Mouse (Mus musculus) forebrain, embryonic 14.5 days (tissue): Measurements from ENCODE around the gene Polr3b. TPM values are rescaled to one million over a fixed set of nuclear protein-coding genes. Genes with fewer than 3 reads are reported as not detected.

ENCODE experiments used
- ATAC-seq: fragments of 200-750 bp; cut with Nextera tagmentation; 2 replicates; pipeline ENCODE4 v1.8.0; 2017; ENCODE audit warnings: mild to moderate bottlenecking, moderate library complexity
- DNase-seq: peaks from one replicate; pipeline ENCODE4 v3.0.0-alpha.2; 2015; ENCODE audit warnings: low spot score
- H3K27ac ChIP-seq: fragments of 300-500 bp; sonication (generic); 2 replicates; pipeline ENCODE4 v1.5.1; 2014; ENCODE audit warnings: low read depth, mild to moderate bottlenecking, control low read depth, low read length, moderate library complexity
- H3K27me3 ChIP-seq: fragments of 300-500 bp; sonication (generic); replicated peaks from 2 replicates; pipeline ENCODE4 v1.6.1; 2014; ENCODE audit warnings: low read length, control low read depth, mixed read lengths; ENCODE audit not compliant: control insufficient read depth, insufficient read depth
- H3K36me3 ChIP-seq: fragments of 300-500 bp; sonication (generic); 2 replicates; pipeline ENCODE4 v1.6.1; 2014; ENCODE audit warnings: low read length, control low read depth; ENCODE audit not compliant: control insufficient read depth, insufficient read depth
- H3K4me1 ChIP-seq: fragments of 300-500 bp; sonication (generic); 2 replicates; pipeline ENCODE4 v1.6.1; 2014; ENCODE audit warnings: antibody characterized with exemption, low read length, control low read depth; ENCODE audit not compliant: control insufficient read depth, insufficient read depth
- H3K4me2 ChIP-seq: fragments of 300-500 bp; sonication (generic); 2 replicates; pipeline ENCODE4 v1.6.1; 2014; ENCODE audit warnings: mild to moderate bottlenecking, control low read depth, low read length
- H3K4me3 ChIP-seq: fragments of 300-500 bp; sonication (generic); 2 replicates; pipeline ENCODE4 v1.5.1; 2014; ENCODE audit warnings: low read depth, low read length, control low read depth
- H3K9ac ChIP-seq: fragments of 300-500 bp; sonication (generic); 2 replicates; pipeline ENCODE4 v1.6.1; 2014; ENCODE audit warnings: mild to moderate bottlenecking, low read length, control low read depth, moderate library complexity
- H3K9me3 ChIP-seq: fragments of 300-500 bp; sonication (generic); replicated peaks from 2 replicates; pipeline ENCODE4 v1.6.1; 2016; ENCODE audit warnings: low read length, control low read depth, mixed read lengths; ENCODE audit not compliant: control insufficient read depth
- WGBS: fragments of 180-500 bp; shearing (Covaris S2); extraction: QIAGEN DNeasy Blood & Tissue Kit; methylation state at CpG from one replicate; pipeline ENCODE4 v1.1.7; 2014; 5-methylcytosine and 5-hydroxymethylcytosine counted together
- polyA plus RNA-seq: library from polyadenylated mRNA; unstranded; fragments of >200 nt; fragmentation: Nextera tagmentation; extraction: Ambion mirVana; gene quantifications from 2 replicates; pipeline ENCODE4 v1.2.1, GENCODE M21; 2014

The Polr3b gene
- polyA plus RNA-seq, 1 experiment from 2014 or later = 12.6 TPM

DNA sequence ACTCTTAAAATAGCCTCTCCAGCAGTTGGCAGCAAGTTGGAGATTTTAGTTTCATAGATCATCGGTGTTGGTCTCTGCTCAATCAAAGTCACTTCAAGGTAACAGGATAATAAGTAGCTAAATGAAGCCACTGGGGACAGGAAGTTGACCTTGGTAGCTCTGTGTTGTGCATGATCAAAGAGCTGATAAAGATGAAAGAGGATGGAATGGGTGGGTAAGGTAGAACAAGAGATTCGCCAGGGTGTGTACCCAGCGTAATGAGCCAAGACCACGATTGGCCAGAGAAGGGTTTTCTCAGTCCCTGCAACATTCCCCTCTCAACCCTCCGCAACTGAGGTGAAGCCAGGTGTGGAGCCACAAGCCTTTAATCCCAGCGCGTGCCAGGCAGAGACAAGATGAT lies 83.1 kb downstream of the Polr3b start:
- H3K4me2 ChIP-seq = no peak overlapping the region
- DNase-seq = no peak
- H3K36me3 ChIP-seq = peaks cover 12% of the 10 kb centered on the region; the same call in 1 of the 2 replicates
- H3K9me3 ChIP-seq = no peaks in the 10 kb centered on the region
- 94% methylated on average over 7 of the region's 7 CpGs for WGBS
- no peaks in the 10 kb centered on the region for H3K27me3 ChIP-seq
- no peak overlapping the region for H3K4me3 ChIP-seq
- no peak for ATAC-seq
- H3K27ac ChIP-seq = no peak overlapping the region
- peaks cover 16% of the 10 kb centered on the region for H3K4me1 ChIP-seq
- H3K9ac ChIP-seq = no peak overlapping the region

DNA sequence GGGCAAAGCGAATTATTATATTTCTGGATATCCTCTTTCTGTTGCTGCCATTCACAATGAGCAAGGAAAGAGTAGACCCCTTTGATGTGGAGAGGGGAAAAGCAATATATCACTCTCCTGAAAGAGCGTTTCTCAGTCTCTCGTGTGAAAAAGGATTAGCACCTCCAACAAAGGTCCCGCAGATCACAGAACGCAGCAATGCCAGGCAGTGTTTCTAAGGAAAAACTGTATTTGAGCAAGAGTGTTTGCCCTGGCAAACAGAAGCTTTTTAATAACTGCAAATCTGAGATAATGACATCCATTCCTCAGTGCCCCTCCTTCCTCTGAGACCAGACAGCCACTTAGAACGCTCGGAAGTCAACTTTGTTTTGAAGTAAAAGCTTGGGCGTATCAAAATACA lies 84.5 kb downstream of the Polr3b start:
- H3K27me3 ChIP-seq = no peaks in the 10 kb centered on the region
- DNase-seq (no peak), ATAC-seq (no peak)
- H3K36me3 ChIP-seq = 0 out of 2 replicates have a peak, but pooled peaks cover 7% of the 10 kb centered on the region
- H3K4me3 ChIP-seq = no peak overlapping the region
- H3K9ac ChIP-seq = no peak overlapping the region
- H3K27ac ChIP-seq = no peak overlapping the region
- H3K4me1 ChIP-seq = peaks cover 18% of the 10 kb centered on the region
- H3K4me2 ChIP-seq = no peak overlapping the region
- 34% methylated on average over 8 of the region's 8 CpGs for WGBS
- H3K9me3 ChIP-seq = no peaks in the 10 kb centered on the region

DNA sequence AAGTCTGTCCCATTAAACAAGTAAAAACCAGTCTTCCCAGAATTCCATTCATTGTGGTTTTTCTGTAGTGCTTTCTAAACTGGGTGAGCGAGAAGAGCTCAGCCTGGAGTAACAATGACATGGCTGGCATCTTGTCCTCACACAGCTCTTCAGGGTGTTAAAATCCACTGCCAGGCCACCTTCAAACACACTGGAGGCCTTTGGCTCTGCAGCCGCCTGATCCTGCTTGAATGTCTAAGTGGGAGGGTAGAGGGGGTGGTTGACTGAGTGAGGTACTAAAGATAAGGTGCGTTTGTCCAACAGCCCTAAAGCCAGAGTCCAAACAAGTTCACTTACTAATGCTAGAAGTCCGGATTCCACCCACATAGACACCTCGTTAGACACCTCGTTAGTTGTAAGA lies 85.1 kb downstream of the Polr3b start:
- H3K9ac ChIP-seq = no peak overlapping the region
- H3K4me1 ChIP-seq = peaks cover 18% of the 10 kb centered on the region
- no peak overlapping the region for H3K4me2 ChIP-seq
- no peak for ATAC-seq
- 7% methylated on average over 6 of the region's 6 CpGs for WGBS
- H3K36me3 ChIP-seq = 0 out of 2 replicates have a peak, but pooled peaks cover 3% of the 10 kb centered on the region
- H3K9me3 ChIP-seq = no peaks in the 10 kb centered on the region
- H3K27me3 ChIP-seq = no peaks in the 10 kb centered on the region
- peak; percentile 35 for DNase-seq
- no peak overlapping the region for H3K4me3 ChIP-seq
- H3K27ac ChIP-seq = no peak overlapping the region

DNA sequence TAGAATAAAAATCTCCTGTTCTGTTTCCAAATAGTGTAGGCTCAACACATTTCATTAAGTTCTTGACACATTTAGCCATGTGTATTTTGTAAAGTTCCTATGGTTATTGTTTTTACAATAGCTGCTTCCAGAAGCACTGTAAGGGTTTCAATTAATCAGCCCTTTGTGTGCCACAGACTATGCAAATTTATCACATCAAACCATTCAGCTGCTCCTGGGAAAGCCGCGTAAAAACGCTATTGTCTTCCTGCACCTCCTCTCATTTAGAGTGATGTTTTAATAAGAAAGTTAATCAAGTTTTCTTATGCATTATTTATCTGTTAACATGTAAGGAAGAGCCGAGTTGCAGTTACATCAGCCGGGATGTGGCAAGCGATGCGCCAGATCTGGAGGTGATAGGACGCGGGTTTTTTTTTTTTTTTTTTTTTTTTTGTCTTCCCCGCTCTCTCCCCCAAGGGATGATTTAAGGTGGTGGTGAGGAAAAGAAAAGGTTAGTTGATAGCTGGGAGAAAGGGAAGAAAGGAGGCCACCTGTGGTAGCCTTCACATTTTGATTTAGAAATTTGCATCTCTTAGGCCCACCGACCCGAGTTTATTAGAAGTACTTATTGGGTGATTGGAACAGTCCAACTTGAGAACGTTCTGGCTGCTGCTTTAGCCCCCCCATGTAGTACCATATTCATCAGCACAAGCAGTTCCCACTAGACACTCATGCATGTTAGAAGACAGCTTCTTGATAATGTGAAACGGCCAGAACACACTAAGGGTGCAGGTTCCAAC lies 85.8 kb downstream of the Polr3b start:
- no peak overlapping the region for H3K4me3 ChIP-seq
- no peaks in the 10 kb centered on the region for H3K27me3 ChIP-seq
- ATAC-seq (no peak), DNase-seq (peak; percentile 44)
- no peak overlapping the region for H3K4me2 ChIP-seq
- H3K27ac ChIP-seq = no peak overlapping the region
- H3K9ac ChIP-seq = no peak overlapping the region
- H3K36me3 ChIP-seq = no peaks in the 10 kb centered on the region
- 5% methylated on average over 14 of the region's 14 CpGs for WGBS
- H3K4me1 ChIP-seq = peaks cover 18% of the 10 kb centered on the region
- no peaks in the 10 kb centered on the region for H3K9me3 ChIP-seq

DNA sequence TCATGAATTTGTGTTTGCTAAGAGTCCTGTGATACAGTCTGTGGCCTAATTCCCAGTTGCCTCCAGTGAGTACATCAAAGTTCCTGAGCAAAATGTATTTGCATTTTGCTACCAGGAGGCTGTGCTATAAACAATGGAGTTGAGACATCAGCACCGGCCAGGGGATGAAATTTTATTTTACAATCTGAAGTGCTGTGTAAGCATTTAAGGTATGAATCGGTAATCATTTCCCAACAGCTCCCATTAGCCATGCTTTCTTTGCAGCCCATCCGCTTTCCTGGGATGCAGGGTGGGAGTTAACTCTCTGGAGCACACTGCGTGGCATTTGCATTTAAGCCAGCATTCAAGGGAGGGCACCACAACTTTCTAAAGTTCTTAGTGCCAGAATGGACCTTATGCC lies 88.1 kb downstream of the Polr3b start:
- H3K4me1 ChIP-seq = peaks cover 18% of the 10 kb centered on the region
- no peaks in the 10 kb centered on the region for H3K9me3 ChIP-seq
- H3K27ac ChIP-seq = no peak overlapping the region
- no peak overlapping the region for H3K4me3 ChIP-seq
- ATAC-seq (peak; percentile 24), DNase-seq (peak; percentile 53)
- WGBS = 27% methylated on average over 4 of the region's 4 CpGs
- peaks cover 13% of the 10 kb centered on the region; the same call in 1 of the 2 replicates for H3K36me3 ChIP-seq
- H3K4me2 ChIP-seq = no peak overlapping the region
- no peak overlapping the region for H3K9ac ChIP-seq
- H3K27me3 ChIP-seq = no peaks in the 10 kb centered on the region

DNA sequence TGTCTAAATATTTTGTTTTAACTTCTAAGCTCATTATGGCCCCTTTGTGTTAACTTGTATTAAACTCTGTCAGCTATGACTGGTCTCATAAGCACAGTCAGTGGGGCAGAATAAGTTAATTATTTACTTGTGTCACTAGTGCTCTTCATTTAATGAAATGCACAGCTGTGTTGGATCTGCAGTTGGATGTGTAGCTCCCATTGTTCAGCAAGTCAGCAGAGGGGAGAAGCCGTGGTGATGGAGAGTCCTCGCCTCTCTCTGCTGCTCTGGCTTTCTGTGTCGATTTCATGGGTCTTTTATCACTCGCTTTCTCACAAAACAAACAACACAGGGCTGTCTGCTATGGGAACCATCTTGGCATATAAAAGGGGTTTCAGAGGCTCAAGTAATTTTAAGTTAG lies 88.7 kb downstream of the Polr3b start:
- peaks cover 18% of the 10 kb centered on the region for H3K4me1 ChIP-seq

DNA sequence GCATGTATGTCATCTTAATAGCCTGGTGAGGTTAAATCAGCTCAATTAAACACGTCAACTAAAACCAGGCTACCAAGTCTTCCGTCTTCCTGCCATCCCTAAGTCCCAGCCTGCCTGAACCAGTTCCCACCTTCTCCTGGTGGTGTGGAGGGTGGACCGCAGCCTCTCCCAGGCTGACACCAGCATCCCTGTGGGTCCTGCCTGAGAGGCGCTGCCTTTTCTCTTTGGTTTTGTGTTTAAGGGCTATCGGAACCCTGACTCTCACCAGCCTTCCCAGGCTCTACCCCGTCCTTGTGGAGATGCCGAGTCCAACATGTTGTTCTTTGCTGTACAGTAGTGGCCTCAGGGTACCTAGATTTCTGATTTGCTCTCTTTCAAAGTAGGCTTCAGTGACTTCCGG lies 89.4 kb downstream of the Polr3b start:
- Histone ChIP-seq H3K4me2 (no peak overlapping the region), H3K9ac (no peak overlapping the region), H3K9me3 (no peaks in the 10 kb centered on the region), H3K4me1 (peaks cover 17% of the 10 kb centered on the region), H3K27me3 (no peaks in the 10 kb centered on the region), H3K4me3 (no peak overlapping the region), H3K27ac (peak overlapping the region; percentile 52; the same call in 1 of the 2 replicates), H3K36me3 (peaks cover 25% of the 10 kb centered on the region)
- WGBS = 81% methylated on average over 8 of the region's 8 CpGs
- ATAC-seq (no peak), DNase-seq (no peak)

More for the DNA sequence above, 88.7 kb downstream of the Polr3b start:
- H3K4me3 ChIP-seq = no peak overlapping the region
- no peaks in the 10 kb centered on the region for H3K9me3 ChIP-seq
- DNase-seq = peak; percentile 76
- H3K36me3 ChIP-seq = peaks cover 19% of the 10 kb centered on the region; the same call in 1 of the 2 replicates
- no peaks in the 10 kb centered on the region for H3K27me3 ChIP-seq
- no peak overlapping the region for H3K4me2 ChIP-seq
- H3K27ac ChIP-seq = peak overlapping the region; percentile 24; the same call in 1 of the 2 replicates
- WGBS = 11% methylated on average over 4 of the region's 4 CpGs
- no peak overlapping the region for H3K9ac ChIP-seq
- peak; percentile 79 for ATAC-seq

DNA sequence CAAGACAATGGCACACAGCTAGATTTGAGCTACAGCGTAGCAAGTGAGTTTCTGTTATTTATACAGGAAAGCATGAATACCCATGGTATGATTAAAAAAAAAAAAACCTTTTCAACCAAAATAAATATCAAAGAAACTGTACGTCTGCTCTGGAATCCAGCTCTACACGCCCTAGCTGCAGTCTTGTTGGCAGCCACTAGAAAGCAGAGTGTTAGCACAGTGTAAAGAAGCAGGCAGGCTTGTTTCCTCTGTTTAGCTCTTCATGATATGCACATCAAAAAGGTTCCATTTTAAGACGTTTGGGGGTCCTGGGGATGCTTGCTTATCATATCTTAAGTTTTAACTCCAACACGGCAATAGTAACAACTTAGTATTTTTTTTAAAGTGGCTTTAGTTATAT lies 89.8 kb downstream of the Polr3b start:
- Histone ChIP-seq H3K36me3 (peaks cover 25% of the 10 kb centered on the region), H3K9ac (no peak overlapping the region), H3K27ac (no peak overlapping the region), H3K27me3 (no peaks in the 10 kb centered on the region), H3K4me1 (peaks cover 14% of the 10 kb centered on the region), H3K9me3 (no peaks in the 10 kb centered on the region), H3K4me2 (no peak overlapping the region), H3K4me3 (no peak overlapping the region)
- WGBS = 77% methylated on average over 5 of the region's 5 CpGs
- no peak for DNase-seq
- no peak for ATAC-seq

DNA sequence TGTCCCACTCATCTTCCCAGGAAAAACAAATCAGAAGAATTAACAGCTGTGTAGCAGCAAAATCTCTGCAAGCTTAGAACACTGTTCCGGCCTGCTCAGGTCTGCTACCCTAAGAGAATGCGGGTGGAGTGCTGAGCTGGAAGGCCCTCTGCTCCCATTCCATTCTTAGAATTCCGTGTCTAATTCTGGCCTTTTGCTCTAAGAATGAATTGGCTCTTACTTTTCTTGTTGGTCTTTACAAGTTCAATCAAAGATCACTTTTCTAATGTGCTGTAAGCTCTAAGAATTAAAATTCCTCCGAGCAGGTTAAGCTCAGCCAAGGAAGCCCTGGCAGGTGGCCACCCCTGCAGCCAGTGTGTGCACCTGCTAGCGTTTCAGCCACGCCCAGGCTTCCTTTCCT lies 90.4 kb downstream of the Polr3b start:
- WGBS = 75% methylated on average over 6 of the region's 6 CpGs
- H3K9ac ChIP-seq = no peak overlapping the region
- H3K4me2 ChIP-seq = no peak overlapping the region
- H3K4me1 ChIP-seq = peaks cover 8% of the 10 kb centered on the region
- peaks cover 25% of the 10 kb centered on the region for H3K36me3 ChIP-seq
- no peak overlapping the region for H3K27ac ChIP-seq
- no peaks in the 10 kb centered on the region for H3K9me3 ChIP-seq
- H3K27me3 ChIP-seq = no peaks in the 10 kb centered on the region
- H3K4me3 ChIP-seq = no peak overlapping the region
- DNase-seq (no peak), ATAC-seq (no peak)
